Mouse (Mus musculus): ENCODE measurements around the gene Sp100.

DNA sequence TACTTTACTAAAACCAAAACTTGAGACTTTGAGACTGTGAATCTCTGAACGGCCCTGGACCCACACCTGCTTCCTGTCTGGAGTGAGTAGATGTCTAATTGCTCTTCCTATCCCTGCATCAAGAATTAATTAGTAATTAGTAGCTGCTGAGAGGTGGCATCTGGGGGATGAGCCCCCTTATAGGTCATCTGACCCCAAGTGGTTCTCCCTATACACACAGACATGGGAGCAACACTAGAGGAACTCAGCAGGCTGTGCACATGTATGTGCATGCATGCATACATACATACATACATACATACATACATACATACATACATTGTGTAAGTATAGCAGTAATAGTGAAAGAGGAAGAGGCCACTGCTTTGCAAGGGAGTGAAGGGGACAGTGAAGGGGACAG lies 84.7 kb downstream of the Sp100 start:
- no peak for TF ChIP-seq POLR2A (IDR thresholded peaks at IDR 0.05; ENCODE audit: insufficient read depth, low read length)
- TF ChIP-seq EP300 (IDR thresholded peaks at IDR 0.05; ENCODE audit: insufficient read depth, low read depth, low read length) = no peak
- TF ChIP-seq CTCF (IDR thresholded peaks at IDR 0.05; ENCODE audit: low read depth, low read length) = no peak
